Mouse (Mus musculus) thymus, postnatal 36 days (tissue): ENCODE data around the gene Fkrp.

Source experiments
- DNase-seq, 2 experiments: peaks; one replicate each; pipeline ENCODE4 v3.0.0; 2022; ENCODE audit warnings: mixed read lengths in 2 of 2

Fkrp gene

DNA sequence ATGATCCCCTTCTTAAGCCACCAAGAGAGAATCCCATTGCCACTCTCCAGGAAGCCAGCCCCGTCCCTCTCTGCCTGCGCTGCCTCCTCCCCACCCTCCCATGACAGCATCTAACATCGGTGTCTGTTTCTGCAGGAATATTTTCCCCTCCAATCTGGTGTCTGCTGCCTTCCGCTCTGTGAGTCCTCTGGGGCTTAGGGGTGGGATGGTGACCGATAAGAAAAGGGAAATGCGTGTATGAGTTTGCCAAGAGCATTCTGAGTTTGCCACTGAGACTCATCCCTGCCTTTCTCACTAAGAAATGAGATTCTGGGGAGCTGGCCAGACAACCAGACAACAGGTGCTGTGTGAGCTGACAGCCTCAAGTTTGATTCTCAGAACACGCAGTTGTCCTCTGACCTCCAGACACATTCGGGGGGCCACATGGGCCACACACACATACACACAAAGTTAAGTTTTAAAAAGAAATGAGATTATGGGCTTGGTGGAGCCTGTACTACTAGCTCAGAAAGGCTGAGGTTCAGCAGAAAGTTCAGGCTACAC is 30.9 kb downstream of the Fkrp start:
- no peak for DNase-seq

DNA sequence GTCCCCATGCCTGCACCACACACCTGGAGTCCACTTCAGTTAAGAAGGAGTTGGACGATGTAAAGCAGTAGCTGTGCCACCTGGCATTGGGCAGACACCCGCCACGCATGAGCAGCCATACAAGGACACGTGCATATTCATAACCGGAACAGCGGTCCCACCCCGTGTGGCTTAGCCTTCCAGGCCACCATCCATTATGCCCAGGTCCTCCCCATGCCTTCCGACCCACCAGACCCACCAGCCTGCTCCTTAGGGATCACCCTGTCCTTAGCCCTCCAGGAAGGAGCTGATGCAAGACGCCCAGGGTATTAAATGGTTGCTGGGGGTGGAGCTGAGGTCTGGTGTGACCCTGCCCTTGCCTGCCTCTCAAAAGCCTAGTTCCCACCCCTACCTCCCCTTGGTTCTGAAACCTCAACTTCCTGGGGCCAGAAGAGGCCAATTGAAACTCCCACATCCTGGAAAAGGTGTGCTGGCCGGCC is 32.0 kb downstream of the Fkrp start:
- no peak for DNase-seq

DNA sequence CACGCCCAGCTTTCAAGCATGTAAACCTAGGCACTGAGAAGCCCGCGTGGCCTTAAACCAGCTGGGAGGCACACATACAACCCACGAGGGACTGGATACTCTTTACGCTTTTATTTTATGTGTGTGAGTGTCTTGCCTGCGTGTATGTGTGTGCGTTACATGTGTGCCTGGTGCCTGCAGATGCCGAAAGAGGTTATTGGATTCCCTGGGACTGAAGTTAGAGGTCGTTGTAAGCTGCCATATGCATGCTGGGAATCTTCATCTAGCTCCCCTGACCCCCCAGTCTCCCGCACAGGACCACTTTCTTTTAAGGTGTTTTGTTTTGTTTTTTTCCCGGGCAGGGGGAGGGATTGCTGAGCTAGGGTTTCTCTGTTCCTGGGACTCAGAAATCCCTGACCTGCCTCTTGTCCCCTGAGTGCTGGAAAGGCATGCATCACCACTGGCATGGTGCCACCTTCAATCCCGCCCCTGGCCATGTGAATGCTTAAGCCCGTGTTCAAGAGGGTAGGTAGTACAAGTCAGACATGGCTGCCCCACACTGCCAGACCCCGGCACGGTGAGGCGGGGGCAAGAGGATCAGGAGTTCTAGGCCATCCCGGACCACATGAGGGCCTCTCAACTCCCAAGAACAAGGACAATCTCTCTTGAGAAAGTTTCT is 32.6 kb downstream of the Fkrp start:
- DNase-seq: no peak

DNA sequence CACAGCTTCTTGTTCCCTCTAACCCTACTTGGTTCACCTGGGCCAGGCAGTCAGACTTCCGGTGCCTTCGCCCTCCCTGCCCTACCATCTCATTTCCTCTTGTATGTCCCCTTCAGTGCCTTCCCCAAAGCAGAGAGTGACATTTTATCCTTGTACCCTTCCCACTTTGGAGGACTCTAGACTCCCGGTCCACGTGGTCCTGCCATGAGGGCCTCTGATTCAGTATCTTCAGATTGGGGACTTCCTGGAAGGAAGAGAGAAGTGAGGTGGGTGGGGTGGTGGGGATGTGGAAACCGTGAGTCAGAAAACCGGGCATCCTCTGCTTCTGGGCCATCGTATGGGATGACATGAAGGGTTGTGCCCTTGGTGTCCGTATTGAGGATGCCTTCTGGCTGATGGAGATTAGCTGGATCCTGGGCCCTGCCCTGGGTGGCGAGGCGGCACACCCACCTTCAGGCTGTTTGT is 33.3 kb downstream of the Fkrp start:
- DNase-seq: peak; percentile 51 to 56

DNA sequence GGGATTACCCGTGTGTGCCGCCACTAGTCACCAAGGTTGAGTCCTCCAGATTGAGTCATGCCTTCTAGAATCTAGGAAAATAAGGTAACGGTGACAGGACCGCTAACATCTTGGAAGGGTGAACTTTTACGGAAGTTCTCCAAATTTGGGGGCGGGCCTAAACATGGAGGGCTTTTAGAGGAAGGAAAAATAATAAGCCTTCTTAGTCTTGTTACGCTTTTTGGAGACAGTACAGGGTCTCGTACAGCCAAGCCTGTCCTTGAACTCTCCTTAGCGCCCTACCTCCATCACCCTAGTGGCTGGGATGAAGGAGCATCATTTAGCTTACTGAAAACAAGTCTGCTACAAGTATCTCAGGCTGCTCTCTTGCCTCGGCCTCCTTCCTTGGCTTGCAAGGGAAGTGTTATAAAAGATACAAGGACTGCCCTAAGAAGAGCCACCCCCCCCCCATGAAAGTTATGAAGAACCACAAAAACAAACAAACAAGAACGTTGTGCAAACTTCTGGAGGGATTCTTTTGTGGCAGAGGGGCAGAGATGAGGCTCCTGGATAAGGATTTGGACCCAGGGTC is 33.9 kb downstream of the Fkrp start:
- no peak for DNase-seq

DNA sequence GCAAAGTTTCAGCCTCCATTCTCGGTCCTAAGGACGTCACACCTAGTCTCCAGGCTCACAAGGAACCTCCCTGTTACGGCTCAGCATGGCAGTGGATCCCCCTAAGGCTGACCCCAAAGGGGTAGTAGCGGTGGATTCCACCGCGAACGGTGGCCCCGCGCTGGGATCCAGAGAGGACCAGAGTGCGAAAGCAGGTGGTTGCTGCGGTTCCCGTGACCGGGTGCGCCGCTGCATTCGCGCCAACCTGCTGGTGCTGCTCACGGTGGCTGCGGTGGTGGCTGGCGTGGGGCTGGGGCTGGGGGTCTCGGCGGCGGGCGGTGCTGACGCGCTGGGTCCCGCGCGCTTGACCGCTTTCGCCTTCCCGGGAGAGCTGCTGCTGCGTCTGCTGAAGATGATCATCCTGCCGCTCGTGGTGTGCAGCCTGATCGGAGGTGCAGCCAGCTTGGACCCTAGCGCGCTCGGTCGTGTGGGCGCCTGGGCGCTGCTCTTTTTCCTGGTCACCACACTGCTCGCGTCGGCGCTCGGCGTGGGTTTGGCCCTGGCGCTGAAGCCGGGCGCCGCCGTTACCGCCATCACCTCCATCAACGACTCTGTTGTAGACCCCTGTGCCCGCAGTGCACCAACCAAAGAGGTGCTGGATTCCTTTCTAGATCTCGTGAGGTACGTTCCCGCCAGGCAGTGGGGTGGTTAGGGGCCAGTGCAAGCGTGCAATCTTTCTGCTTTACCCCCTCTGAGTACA is 34.5 kb downstream of the Fkrp start:
- peak; percentile 48 to 60 for DNase-seq

DNA sequence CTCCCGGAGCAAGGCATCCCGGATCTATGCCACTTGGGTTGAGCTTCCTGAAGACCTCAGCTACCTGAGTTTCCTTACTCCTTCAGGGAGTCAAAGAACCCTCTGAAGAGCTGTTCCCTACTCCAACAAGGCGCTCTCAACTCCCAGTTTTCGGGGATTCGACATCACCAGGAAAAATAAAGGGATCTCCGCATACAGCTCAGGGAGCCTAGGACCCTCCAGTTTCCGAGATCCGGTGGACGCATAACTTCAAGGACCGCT is 35.0 kb downstream of the Fkrp start:
- DNase-seq: no peak

DNA sequence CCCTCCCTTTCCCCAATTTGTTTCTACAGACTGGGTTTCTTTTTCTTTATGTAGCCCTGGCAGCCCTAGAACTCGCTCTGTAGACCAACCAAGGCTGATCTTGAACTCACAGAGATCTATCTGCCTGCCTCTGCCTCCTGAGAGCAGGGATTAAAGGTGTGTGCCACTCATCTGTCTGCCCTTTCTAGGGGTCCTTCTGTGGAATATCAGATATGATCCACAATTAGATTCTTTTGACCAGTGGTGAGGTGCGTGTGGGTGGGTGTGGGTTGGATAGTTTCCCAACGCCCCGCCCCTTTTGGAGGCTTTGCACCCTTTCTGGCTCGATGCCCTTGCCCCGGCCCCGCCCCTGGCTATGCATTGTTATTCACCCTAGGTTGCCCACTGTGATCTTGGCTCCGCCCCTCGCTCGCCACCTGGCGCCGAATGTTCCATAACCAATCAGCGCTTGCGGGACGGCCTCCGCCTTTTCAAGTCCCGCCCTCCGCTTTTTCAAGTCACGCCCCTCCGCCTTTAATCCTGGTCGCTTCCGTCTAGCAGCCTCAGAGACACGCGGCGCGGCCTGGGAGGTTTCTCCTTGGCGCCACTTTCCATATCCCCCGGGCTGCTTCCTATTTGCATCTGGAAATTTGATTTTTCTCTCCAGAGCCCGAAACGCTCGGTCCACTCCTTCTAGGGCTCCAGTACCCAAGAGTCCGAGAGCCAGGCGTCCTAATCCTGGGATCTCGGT is 35.5 kb downstream of the Fkrp start, which contains the start of gene Slc1a5:
Gene Slc1a5, plus strand, starts transcription at position 516 of the 730 bp plus-strand sequence.
- peak; percentile 96 to 97 for DNase-seq

DNA sequence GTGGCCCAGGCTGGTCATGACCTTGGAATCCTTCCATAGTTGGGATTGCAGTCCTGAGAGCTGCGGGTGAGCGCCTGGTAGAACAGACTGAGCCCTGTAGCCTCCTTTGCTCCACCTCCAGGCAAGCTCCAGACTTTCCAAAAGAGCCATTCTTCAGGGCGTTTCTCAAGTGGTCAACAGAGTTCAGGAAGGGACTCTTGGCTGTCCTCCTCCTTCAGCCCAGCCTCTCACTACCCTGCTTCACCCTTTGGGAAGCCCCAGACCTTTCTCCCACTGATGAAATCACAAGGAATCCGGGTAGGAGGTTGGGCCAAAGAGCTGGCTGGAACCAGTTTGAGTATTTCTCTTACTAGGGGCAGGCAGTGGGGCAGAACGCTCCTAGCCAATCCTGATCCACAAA is 36.5 kb downstream of the Fkrp start:
- DNase-seq: no peak

DNA sequence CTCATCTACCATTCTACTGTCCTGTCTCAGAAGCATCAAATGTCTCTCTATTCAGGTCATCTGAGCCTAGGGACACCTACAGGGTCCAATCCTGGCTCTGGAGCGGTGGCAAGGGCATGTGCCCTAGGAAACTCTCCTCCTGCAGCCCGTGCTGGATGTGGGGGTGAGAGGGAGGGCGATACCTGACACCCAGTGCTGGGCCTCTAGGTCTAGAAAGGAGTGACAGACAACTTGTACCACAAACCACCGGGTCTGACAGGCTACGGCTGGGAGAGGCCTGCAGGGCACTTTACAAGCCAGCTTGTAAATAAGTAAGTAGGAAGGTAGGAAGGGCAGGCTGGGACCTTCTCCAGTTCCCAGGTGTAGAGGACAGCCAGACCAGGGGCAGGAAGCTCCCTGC is 40.6 kb downstream of the Fkrp start:
- no peak for DNase-seq

DNA sequence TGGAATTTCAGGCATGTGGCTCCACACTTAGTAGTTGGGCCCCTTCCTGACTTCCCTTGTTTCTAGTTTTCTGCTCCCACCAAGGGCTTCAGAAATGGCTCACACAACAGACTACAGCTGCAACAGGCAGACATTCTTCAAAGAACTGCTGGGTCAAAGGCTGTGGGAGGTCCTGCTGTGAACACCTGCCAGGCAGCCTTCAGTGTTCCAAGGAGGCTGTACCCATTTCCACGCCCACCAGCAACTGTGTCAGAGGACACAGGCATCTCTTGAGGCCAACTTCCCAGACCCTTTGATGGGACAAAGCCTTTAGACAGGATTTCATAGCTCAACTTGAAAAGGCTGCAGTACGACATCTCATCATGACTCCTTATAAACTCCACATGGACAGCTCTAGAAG is 50.1 kb downstream of the Fkrp start:
- peak; percentile 64 to 82 for DNase-seq

DNA sequence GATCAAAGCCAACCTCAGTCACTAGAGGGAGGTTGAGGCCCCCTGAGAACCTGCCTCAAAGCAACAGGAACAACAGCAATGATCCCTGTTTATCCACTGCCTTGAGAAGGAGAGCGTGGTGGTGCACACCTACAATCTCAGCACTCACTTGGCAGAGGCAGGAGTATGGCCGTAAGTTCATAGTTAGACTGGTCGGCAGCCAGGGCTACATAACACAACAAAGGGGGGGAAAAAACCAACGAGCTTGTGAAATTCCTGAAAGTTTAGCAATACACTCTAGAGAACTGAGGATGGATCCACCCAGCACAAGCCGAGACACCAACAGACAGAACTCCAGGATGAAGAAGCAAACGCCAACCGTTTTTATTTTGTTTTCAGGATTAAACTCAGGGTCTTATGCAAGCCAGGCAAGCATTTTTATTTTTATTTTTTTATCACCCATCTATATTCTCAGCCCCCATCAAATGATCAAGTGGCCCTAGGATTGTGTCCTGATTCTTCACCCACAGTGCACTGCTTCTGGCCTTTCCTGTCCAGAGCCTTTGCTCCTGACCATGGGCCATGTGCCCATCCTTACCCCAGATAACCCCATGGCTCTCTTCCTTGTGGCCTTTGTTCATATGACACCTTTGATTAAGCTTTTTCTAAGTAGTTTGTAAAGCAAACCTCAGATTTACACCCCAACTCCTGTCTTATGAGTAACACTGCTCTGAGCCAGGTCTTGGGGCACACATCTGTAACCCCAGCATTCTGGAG is 52.9 kb downstream of the Fkrp start:
- DNase-seq: no peak

DNA sequence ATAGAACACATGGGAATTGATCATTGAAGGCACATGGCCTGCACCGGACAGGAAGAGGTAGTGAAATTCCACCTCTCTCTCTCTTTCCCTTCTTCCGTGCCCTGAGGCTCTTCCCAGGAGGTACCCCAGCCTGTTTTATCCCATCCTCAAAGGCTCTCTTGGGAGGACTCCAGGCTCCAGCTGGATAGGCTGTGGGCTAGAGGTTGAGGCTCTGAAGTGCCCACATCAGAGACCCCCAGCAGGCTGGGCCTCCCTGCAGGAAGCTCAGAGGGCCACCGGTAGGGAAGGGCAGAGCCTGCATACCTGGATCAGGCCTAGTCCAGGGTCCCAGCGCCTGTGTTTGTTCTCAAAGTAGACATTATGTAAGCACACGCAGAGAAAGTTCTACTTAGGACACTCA is 54.9 kb downstream of the Fkrp start:
- no peak for DNase-seq

DNA sequence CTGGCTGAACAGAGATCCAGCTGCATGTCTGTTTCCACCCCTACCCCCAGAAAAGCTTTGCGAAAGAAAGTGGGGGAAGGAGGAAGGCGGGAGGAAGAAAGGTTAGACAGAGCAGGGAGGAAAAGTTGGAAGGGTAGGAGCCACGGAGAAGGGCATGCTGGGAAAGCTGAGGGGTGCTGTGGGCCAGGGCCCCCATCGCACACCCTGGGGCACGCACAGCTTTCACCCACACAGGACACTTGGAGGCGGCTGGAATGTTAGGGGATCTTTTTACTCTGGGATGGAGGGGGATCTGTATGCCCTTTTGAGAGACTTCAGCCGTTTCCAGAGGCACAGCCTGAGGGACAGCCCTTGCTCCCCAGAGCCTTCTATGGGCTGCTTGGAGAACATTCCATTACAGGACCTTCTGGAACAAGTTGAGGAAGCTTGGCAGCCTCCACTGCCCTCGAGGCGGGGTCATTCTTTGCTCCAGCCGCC is 55.5 kb downstream of the Fkrp start:
- no peak for DNase-seq

DNA sequence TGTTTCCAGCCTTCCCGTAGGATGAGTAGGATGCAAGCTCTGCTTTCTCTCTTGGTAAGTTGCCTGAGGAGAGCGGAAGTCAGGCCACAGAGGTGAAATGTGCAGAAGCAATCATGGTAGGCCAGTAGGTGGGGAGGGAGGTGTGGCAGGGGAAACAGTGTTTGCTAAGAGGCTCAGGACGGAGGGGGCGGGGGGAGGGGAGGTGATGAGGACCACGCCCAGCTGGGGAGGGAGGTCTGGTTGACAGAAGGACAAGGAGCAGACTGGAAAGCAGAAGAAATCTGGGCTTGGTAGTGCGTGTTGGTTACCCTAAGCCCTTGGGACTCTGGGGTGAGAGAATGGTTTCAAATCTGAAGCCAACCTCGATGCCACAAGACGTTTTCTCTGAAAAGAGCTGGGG is 56.2 kb downstream of the Fkrp start:
- peak in 1 of 2 experiments; percentile 44 for DNase-seq
